Mouse (Mus musculus) heart, postnatal 0 days (tissue): ENCODE data around the gene Glrx5.

Source experiments
- CTCF ChIP-seq: IDR thresholded peaks from 2 replicates; pipeline ENCODE4 v1.5.1; 2016; ENCODE audit warnings: antibody characterized with exemption, control low read depth, low read depth
- EP300 ChIP-seq: IDR thresholded peaks from 2 replicates; pipeline ENCODE4 v1.6.1; 2016; ENCODE audit warnings: antibody characterized with exemption, low read depth

GRCm38 (mm10) chr12:104987936-104988335 is 44.6 kb upstream of the Glrx5 start:
- TF ChIP-seq CTCF (no peak), EP300 (no peak)
